Mouse (Mus musculus): ENCODE measurements around the gene Drg1.
"Not testable (repeated sequence)": the region's sequence is repeated elsewhere in the genome, so short reads cannot be mapped to it uniquely, and the experiment has no call there.

Gene Drg1

GRCm38 (mm10) chr11:3167129-3167528 lies 99.1 kb downstream of the Drg1 start:
- DNase-seq (ENCODE audit: low spot score in 2 of 2) = not testable (repeated sequence)

GRCm38 (mm10) chr11:3166321-3166720 lies 99.9 kb downstream of the Drg1 start:
- DNase-seq (ENCODE audit: low spot score in 2 of 2) = not testable (repeated sequence)

GRCm38 (mm10) chr11:3165210-3165782 lies 100.9 kb downstream of the Drg1 start:
- DNase-seq (ENCODE audit: low spot score in 2 of 2) = not testable (repeated sequence)

GRCm38 (mm10) chr11:3163661-3164060 lies 102.6 kb downstream of the Drg1 start:
- DNase-seq (ENCODE audit: low spot score in 2 of 2) = not testable (repeated sequence)

- DNase-seq (ENCODE audit: low spot score in 2 of 2) = not testable (repeated sequence)
These were observed 103.1 kb downstream of the Drg1 start for GRCm38 (mm10) chr11:3163122-3163521.

GRCm38 (mm10) chr11:3162236-3162897 lies 103.8 kb downstream of the Drg1 start:
- peak; percentile 54 to 67 for DNase-seq (ENCODE audit: low spot score in 2 of 2)

GRCm38 (mm10) chr11:3161370-3161769 lies 104.8 kb downstream of the Drg1 start:
- peak; percentile 31 to 56 for DNase-seq (ENCODE audit: low spot score in 2 of 2)

GRCm38 (mm10) chr11:3158800-3159199 lies 107.4 kb downstream of the Drg1 start:
- not testable (repeated sequence) for DNase-seq (ENCODE audit: low spot score in 2 of 2)

- not testable (repeated sequence) for DNase-seq (ENCODE audit: low spot score in 2 of 2)
These were observed 108.2 kb downstream of the Drg1 start for GRCm38 (mm10) chr11:3157996-3158395.

- DNase-seq (ENCODE audit: low spot score in 2 of 2) = not testable (repeated sequence)
These were observed 109.2 kb downstream of the Drg1 start for GRCm38 (mm10) chr11:3156991-3157390.

- DNase-seq (ENCODE audit: low spot score in 2 of 2) = peak in 1 of 2 experiments; percentile 65
These were observed 112.4 kb downstream of the Drg1 start for GRCm38 (mm10) chr11:3153666-3154397.

- DNase-seq (ENCODE audit: low spot score in 2 of 2) = not testable (repeated sequence)
These were observed 114.9 kb downstream of the Drg1 start for GRCm38 (mm10) chr11:3151358-3151757.

- not testable (repeated sequence) for DNase-seq (ENCODE audit: low spot score in 2 of 2)
These were observed 115.6 kb downstream of the Drg1 start for GRCm38 (mm10) chr11:3150677-3151003.

- not testable (repeated sequence) for DNase-seq (ENCODE audit: low spot score in 2 of 2)
These were observed 116.1 kb downstream of the Drg1 start for GRCm38 (mm10) chr11:3150003-3150676.

- DNase-seq (ENCODE audit: low spot score in 2 of 2) = not testable (repeated sequence)
These were observed 116.7 kb downstream of the Drg1 start for GRCm38 (mm10) chr11:3149471-3149870.

GRCm38 (mm10) chr11:3146806-3147205 lies 119.4 kb downstream of the Drg1 start:
- DNase-seq (ENCODE audit: low spot score in 2 of 2) = not testable (repeated sequence)

- not testable (repeated sequence) for DNase-seq (ENCODE audit: low spot score in 2 of 2)
These were observed 120.7 kb downstream of the Drg1 start for GRCm38 (mm10) chr11:3145359-3146165.

- DNase-seq (ENCODE audit: low spot score in 2 of 2) = not testable (repeated sequence)
These were observed 122.2 kb downstream of the Drg1 start for GRCm38 (mm10) chr11:3143984-3144383.

GRCm38 (mm10) chr11:3142413-3142812 lies 123.8 kb downstream of the Drg1 start:
- peak; percentile 85 for DNase-seq (ENCODE audit: low spot score in 2 of 2)

- DNase-seq (ENCODE audit: low spot score in 2 of 2) = not testable (repeated sequence)
These were observed 125.2 kb downstream of the Drg1 start for GRCm38 (mm10) chr11:3140967-3141535.

GRCm38 (mm10) chr11:3138323-3138722 lies 127.9 kb downstream of the Drg1 start:
- DNase-seq (ENCODE audit: low spot score in 2 of 2) = not testable (repeated sequence)

Data from frontal cortex, postnatal 14 days (tissue).